In the genomic region with DNA sequence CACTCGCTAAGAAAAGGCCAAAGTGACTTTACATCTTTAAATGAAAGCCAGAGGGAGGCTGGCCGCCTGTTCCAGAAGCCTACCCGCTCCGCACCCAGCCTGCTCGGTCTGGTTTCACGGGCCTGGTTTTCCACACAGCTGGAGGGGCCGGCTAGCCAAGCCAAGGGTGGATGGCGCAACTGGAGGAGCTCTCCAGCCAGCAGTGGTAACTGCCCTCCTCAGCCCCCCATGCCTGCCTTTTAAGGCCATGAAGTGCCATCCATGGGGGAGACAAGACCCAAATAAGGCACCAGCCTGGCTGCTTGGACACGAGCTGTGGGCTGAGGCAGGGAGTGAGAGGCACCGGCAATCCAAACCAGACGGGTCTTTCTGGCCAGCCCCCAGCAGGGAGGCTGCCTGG, we compare ENCODE assay signal across 11 mouse cellular contexts. TPM values are rescaled to one million over a fixed set of nuclear protein-coding genes. Genes with fewer than 3 reads are reported as not detected.
A peak's percentile ranks its signal among the peaks of the same experiment; 100 is the strongest.
DNase-seq lines count a peak whose midpoint lies in the region; ATAC-seq and TF ChIP-seq lines count a peak whose summit lies in the region.
"Had no signal": no experiment of that assay in that cellular context is flagged by ENCODE, and none has a peak within 500 bp of the region (broad histone marks: within the 10 kb centered on the region; RNA-seq: fewer than 3 reads in every experiment).

No protein-coding gene starts in this region.

- no peak for TF ChIP-seq POLR2A in cerebellum, adult 2 months (IDR thresholded peaks at IDR 0.05; ENCODE audit: borderline replicate concordance, insufficient read depth, low read length)

- 66% methylated on average over 11 of the region's 11 CpGs for WGBS in embryonic facial prominence, embryonic 13.5 days
- WGBS in kidney, embryonic 15.5 days: 70% methylated on average over 11 of the region's 11 CpGs
- 48% methylated on average over 11 of the region's 11 CpGs for WGBS in lung, postnatal 0 days
- 85% methylated on average over 11 of the region's 11 CpGs for WGBS in liver, embryonic 11.5 days
- WGBS in cerebellum, adult 2 months: 54% methylated on average over 11 of the region's 11 CpGs

- TF ChIP-seq CTCF in lung, postnatal 0 days (IDR thresholded peaks at IDR 0.05): no peak
- TF ChIP-seq CTCF in cerebellum, adult 2 months (IDR thresholded peaks at IDR 0.05; ENCODE audit: borderline replicate concordance, insufficient read depth, low read depth, low read length): no peak

- peak; percentile 66 for DNase-seq in gastrocnemius, postnatal 14 days
- no peak for DNase-seq in gastrocnemius, adult 8-10 months (ENCODE audit: low spot score in 2 of 2)
- DNase-seq in lung, postnatal 0 days (ENCODE audit: low spot score): peak; percentile 89
- DNase-seq in liver, embryonic 11.5 days (ENCODE audit: low spot score): no peak
- no peak for DNase-seq in layer of hippocampus, postnatal 25 days (ENCODE audit: extremely low spot score in 1 of 2, low spot score in 1 of 2)
- DNase-seq in cerebellum, adult 2 months: no peak
- DNase-seq: forebrain, postnatal 0 days had no signal

- no peak overlapping the region for H3K4me3 ChIP-seq in embryonic facial prominence, embryonic 13.5 days
- H3K4me3 ChIP-seq in kidney, embryonic 15.5 days (replicated peaks): no peak overlapping the region
- no peak overlapping the region for H3K4me3 ChIP-seq in lung, postnatal 0 days (ENCODE audit: low read depth, low read length)
- H3K4me3 ChIP-seq in liver, embryonic 11.5 days (ENCODE audit: low read depth, low read length): no peak overlapping the region
- no peak overlapping the region for H3K4me3 ChIP-seq in cerebellum, adult 2 months (replicated peaks; ENCODE audit: insufficient read depth, low read depth, low read length)
- H3K4me3 ChIP-seq: hindbrain, embryonic 15.5 days; midbrain, embryonic 12.5 days had no signal

- intact Hi-C loops in gastrocnemius, postnatal 14 days (cut with DNase I; ENCODE audit: low total_unique reads): no loop called here

- no peaks in the 10 kb centered on the region for H3K27me3 ChIP-seq in embryonic facial prominence, embryonic 13.5 days
- no peaks in the 10 kb centered on the region for H3K27me3 ChIP-seq in kidney, embryonic 15.5 days
- H3K27me3 ChIP-seq in lung, postnatal 0 days (replicated peaks; ENCODE audit: insufficient read depth, low read length): no peaks in the 10 kb centered on the region
- no peaks in the 10 kb centered on the region for H3K27me3 ChIP-seq in liver, embryonic 11.5 days (replicated peaks; ENCODE audit: control insufficient read depth, insufficient read depth, low read length)
- H3K27me3 ChIP-seq in cerebellum, adult 2 months (ENCODE audit: control insufficient read depth, insufficient read depth, low read length): no peaks in the 10 kb centered on the region
- H3K27me3 ChIP-seq: hindbrain, embryonic 15.5 days; midbrain, embryonic 12.5 days had no signal

- H3K9ac ChIP-seq in embryonic facial prominence, embryonic 13.5 days: peak overlapping the region; percentile 27; the same call in 1 of the 2 replicates
- 0 out of 2 replicates have a peak overlapping the region, but pooled peaks have one; percentile 3 for H3K9ac ChIP-seq in kidney, embryonic 15.5 days
- no peak overlapping the region for H3K9ac ChIP-seq in lung, postnatal 0 days (replicated peaks; ENCODE audit: low read depth)
- H3K9ac ChIP-seq in liver, embryonic 11.5 days (ENCODE audit: low read depth, low read length): no peak overlapping the region
- H3K9ac ChIP-seq: forebrain, postnatal 0 days; hindbrain, embryonic 15.5 days; midbrain, embryonic 12.5 days had no signal

- no peak for TF ChIP-seq EP300 in lung, postnatal 0 days (IDR thresholded peaks at IDR 0.05)

- H3K36me3 ChIP-seq in embryonic facial prominence, embryonic 13.5 days: peaks cover 8% of the 10 kb centered on the region; the same call in 1 of the 2 replicates
- peaks cover 36% of the 10 kb centered on the region for H3K36me3 ChIP-seq in kidney, embryonic 15.5 days
- H3K36me3 ChIP-seq in lung, postnatal 0 days (ENCODE audit: insufficient read depth, low read length): no peaks in the 10 kb centered on the region
- H3K36me3 ChIP-seq in liver, embryonic 11.5 days (ENCODE audit: control insufficient read depth, insufficient read depth, low read length): no peaks in the 10 kb centered on the region
- H3K36me3 ChIP-seq: hindbrain, embryonic 15.5 days; midbrain, embryonic 12.5 days had no signal

- H3K27ac ChIP-seq in embryonic facial prominence, embryonic 13.5 days: no peak overlapping the region; the same call in 1 of the 2 replicates
- H3K27ac ChIP-seq in kidney, embryonic 15.5 days: peak overlapping the region; percentile 29; the same call in 1 of the 2 replicates
- 0 out of 2 replicates have a peak overlapping the region, but pooled peaks have one; percentile 47 for H3K27ac ChIP-seq in lung, postnatal 0 days (ENCODE audit: low read length)
- no peak overlapping the region for H3K27ac ChIP-seq in liver, embryonic 11.5 days (ENCODE audit: low read depth, low read length)
- H3K27ac ChIP-seq in cerebellum, adult 2 months (ENCODE audit: insufficient read depth, low read length): no peak overlapping the region
- H3K27ac ChIP-seq: hindbrain, embryonic 15.5 days; midbrain, embryonic 12.5 days had no signal

- no peak overlapping the region for H3K4me2 ChIP-seq in embryonic facial prominence, embryonic 13.5 days
- H3K4me2 ChIP-seq in kidney, embryonic 15.5 days: no peak overlapping the region
- no peak overlapping the region for H3K4me2 ChIP-seq in lung, postnatal 0 days (replicated peaks; ENCODE audit: low read depth, low read length)
- H3K4me2 ChIP-seq in liver, embryonic 11.5 days: no peak overlapping the region
- H3K4me2 ChIP-seq: hindbrain, embryonic 15.5 days; midbrain, embryonic 12.5 days had no signal

- ATAC-seq in embryonic facial prominence, embryonic 13.5 days (ENCODE audit: insufficient number of reproducible peaks, insufficient read depth, low FRiP score, low TSS enrichment, low read depth): no peak
- ATAC-seq in kidney, embryonic 15.5 days (replicated peaks; ENCODE audit: low FRiP score): no peak
- peak; percentile 83 for ATAC-seq in lung, postnatal 0 days
- no peak for ATAC-seq in liver, embryonic 11.5 days (replicated peaks; ENCODE audit: low FRiP score)
- ATAC-seq: forebrain, postnatal 0 days had no signal

- H3K4me1 ChIP-seq in embryonic facial prominence, embryonic 13.5 days: peaks cover 23% of the 10 kb centered on the region
- H3K4me1 ChIP-seq in kidney, embryonic 15.5 days: peaks cover 20% of the 10 kb centered on the region
- H3K4me1 ChIP-seq in lung, postnatal 0 days (ENCODE audit: insufficient read depth, low read depth, low read length): peaks cover 17% of the 10 kb centered on the region
- H3K4me1 ChIP-seq in liver, embryonic 11.5 days (replicated peaks; ENCODE audit: control insufficient read depth, insufficient read depth, low read length): peaks cover 15% of the 10 kb centered on the region
- peaks cover 16% of the 10 kb centered on the region for H3K4me1 ChIP-seq in cerebellum, adult 2 months (ENCODE audit: control insufficient read depth, insufficient read depth, low read length)

- H3K9me3 ChIP-seq in embryonic facial prominence, embryonic 13.5 days: no peaks in the 10 kb centered on the region
- no peaks in the 10 kb centered on the region for H3K9me3 ChIP-seq in kidney, embryonic 15.5 days (replicated peaks)
- no peaks in the 10 kb centered on the region for H3K9me3 ChIP-seq in lung, postnatal 0 days (ENCODE audit: low read length)
- no peaks in the 10 kb centered on the region for H3K9me3 ChIP-seq in liver, embryonic 11.5 days (ENCODE audit: control insufficient read depth, low read length)
- H3K9me3 ChIP-seq: hindbrain, embryonic 15.5 days; midbrain, embryonic 12.5 days had no signal

RNA-seq across cellular contexts. Expression of a gene that starts 16.1 kb away (rescaled TPM):
- total RNA-seq in gastrocnemius, postnatal 14 days (2021): 10 to 100 TPM; 11.9 to 15.8 TPM
- total RNA-seq in gastrocnemius, adult 8-10 months (2022): 1 to 10 TPM; 5.5 to 9.6 (median 8.4) TPM
- polyA plus RNA-seq in embryonic facial prominence, embryonic 13.5 days (2015; fragmentation: Nextera tagmentation; extraction: Ambion mirVana): 50.4 and 50.8 TPM in 2 replicates
- 190 and 191 TPM in 2 replicates for polyA plus RNA-seq in kidney, embryonic 15.5 days (2015; fragmentation: Nextera tagmentation; extraction: Ambion mirVana)
- polyA plus RNA-seq in lung, postnatal 0 days (2015; fragmentation: Nextera tagmentation; extraction: Ambion mirVana): 63.3 and 67.5 TPM in 2 replicates
- 14.6 and 16.5 TPM in 2 replicates for polyA plus RNA-seq in liver, embryonic 11.5 days (2014; fragmentation: Nextera tagmentation; extraction: Ambion mirVana)
- total RNA-seq in layer of hippocampus, postnatal 25 days (2021): 10 to 100 TPM in 1 of 2 experiments, 1 to 10 TPM in 1; 8.8 to 10.6 TPM
- polyA plus RNA-seq in cerebellum, adult 2 months (2012; rRNA removed): 13.3 and 18.7 TPM in 2 replicates

RNA-seq across cellular contexts. Expression of a gene that starts 36.8 kb away (rescaled TPM):
- total RNA-seq in gastrocnemius, postnatal 14 days (2021): 10 to 100 TPM; 87.0 to 90.4 TPM
- 10 to 100 TPM; 55.1 to 68.1 (median 64.3) TPM for total RNA-seq in gastrocnemius, adult 8-10 months (2022)
- 859 and 909 TPM in 2 replicates for polyA plus RNA-seq in embryonic facial prominence, embryonic 13.5 days (2015; fragmentation: Nextera tagmentation; extraction: Ambion mirVana)
- polyA plus RNA-seq in kidney, embryonic 15.5 days (2015; fragmentation: Nextera tagmentation; extraction: Ambion mirVana): 788 and 840 TPM in 2 replicates
- 274 and 290 TPM in 2 replicates for polyA plus RNA-seq in lung, postnatal 0 days (2015; fragmentation: Nextera tagmentation; extraction: Ambion mirVana)
- polyA plus RNA-seq in liver, embryonic 11.5 days (2014; fragmentation: Nextera tagmentation; extraction: Ambion mirVana): 363 and 367 TPM in 2 replicates
- 100 to 1,000 TPM; 260 to 353 TPM for total RNA-seq in layer of hippocampus, postnatal 25 days (2021)
- 412 and 449 TPM in 2 replicates for polyA plus RNA-seq in cerebellum, adult 2 months (2012; rRNA removed)

RNA-seq across cellular contexts. Expression of a gene that starts 37.2 kb away (rescaled TPM):
- total RNA-seq in gastrocnemius, postnatal 14 days (2021): 10 to 100 TPM; 17.8 to 20.2 TPM
- 10 to 100 TPM; 33.1 to 43.7 (median 34.2) TPM for total RNA-seq in gastrocnemius, adult 8-10 months (2022)
- 22.3 and 27.9 TPM in 2 replicates for polyA plus RNA-seq in embryonic facial prominence, embryonic 13.5 days (2015; fragmentation: Nextera tagmentation; extraction: Ambion mirVana)
- polyA plus RNA-seq in kidney, embryonic 15.5 days (2015; fragmentation: Nextera tagmentation; extraction: Ambion mirVana): 26.4 and 31.9 TPM in 2 replicates
- 17.0 and 19.4 TPM in 2 replicates for polyA plus RNA-seq in lung, postnatal 0 days (2015; fragmentation: Nextera tagmentation; extraction: Ambion mirVana)
- 27.0 and 29.1 TPM in 2 replicates for polyA plus RNA-seq in liver, embryonic 11.5 days (2014; fragmentation: Nextera tagmentation; extraction: Ambion mirVana)
- total RNA-seq in layer of hippocampus, postnatal 25 days (2021): 10 to 100 TPM; 20.7 to 23.6 TPM
- 27.6 and 29.5 TPM in 2 replicates for polyA plus RNA-seq in cerebellum, adult 2 months (2012; rRNA removed)

Comparison
In these comparisons a context has a peak if more than half of its experiments do, and no peak if none do; other contexts are left out.
1. DNase-seq: peak in gastrocnemius, postnatal 14 days (single experiment) and lung, postnatal 0 days (single experiment); none in gastrocnemius, adult 8-10 months (0 of 2), liver, embryonic 11.5 days (single experiment), layer of hippocampus, postnatal 25 days (0 of 2) and cerebellum, adult 2 months (0 of 2).
2. H3K27ac ChIP-seq: peak in kidney, embryonic 15.5 days (single experiment) and lung, postnatal 0 days (single experiment); none in embryonic facial prominence, embryonic 13.5 days (single experiment), liver, embryonic 11.5 days (single experiment) and cerebellum, adult 2 months (single experiment).
3. H3K9ac ChIP-seq: peak in embryonic facial prominence, embryonic 13.5 days (single experiment) and kidney, embryonic 15.5 days (single experiment); none in lung, postnatal 0 days (single experiment) and liver, embryonic 11.5 days (single experiment).